Mouse (Mus musculus): ENCODE results near the gene Med4. TPM values are rescaled to one million over a fixed set of nuclear protein-coding genes. Genes with fewer than 3 reads are reported as not detected.
A peak's percentile ranks its signal among the peaks of the same experiment; 100 is the strongest.

Gene Med4
- polyA plus RNA-seq, 1 experiment from 2014 or later: 86.3 TPM

GRCm38 (mm10) chr14:73474636-73475093, 35.2 kb upstream of the Med4 start:
- H3K36me3 ChIP-seq (ENCODE audit: control insufficient read depth, insufficient read depth, low read length): no peaks in the 10 kb centered on the region
- H3K9ac ChIP-seq (replicated peaks; ENCODE audit: low read depth, low read length): no peak overlapping the region
- H3K4me3 ChIP-seq (ENCODE audit: low read depth, low read length): no peak overlapping the region
- 0 out of 2 replicates have a peak, but pooled peaks have one; percentile 24 for ATAC-seq (ENCODE audit: insufficient number of reproducible peaks, insufficient read depth, low FRiP score, low read depth)
- no peak overlapping the region for H3K4me2 ChIP-seq (replicated peaks; ENCODE audit: low read depth, low read length)
- H3K9me3 ChIP-seq (ENCODE audit: control insufficient read depth, low read depth, low read length): no peaks in the 10 kb centered on the region
- H3K4me1 ChIP-seq (ENCODE audit: control insufficient read depth, insufficient read depth, low read length): peaks cover 2% of the 10 kb centered on the region; the same call in 1 of the 2 replicates
- no peak overlapping the region for H3K27ac ChIP-seq (ENCODE audit: low read length)
- no peaks in the 10 kb centered on the region for H3K27me3 ChIP-seq (ENCODE audit: control insufficient read depth, insufficient read depth, low read length)
- 17% methylated on average over 7 of the region's 7 CpGs for WGBS

- no peak overlapping the region for H3K9ac ChIP-seq (replicated peaks; ENCODE audit: low read depth, low read length)
- H3K4me1 ChIP-seq (ENCODE audit: control insufficient read depth, insufficient read depth, low read length): peaks cover 2% of the 10 kb centered on the region; the same call in 1 of the 2 replicates
- no peak overlapping the region for H3K4me2 ChIP-seq (replicated peaks; ENCODE audit: low read depth, low read length)
- no peak for ATAC-seq (ENCODE audit: insufficient number of reproducible peaks, insufficient read depth, low FRiP score, low read depth)
- no peak overlapping the region for H3K4me3 ChIP-seq (ENCODE audit: low read depth, low read length)
- no peak overlapping the region for H3K27ac ChIP-seq (ENCODE audit: low read length)
- WGBS: 77% methylated on average over 7 of the region's 7 CpGs
- H3K9me3 ChIP-seq (ENCODE audit: control insufficient read depth, low read depth, low read length): no peaks in the 10 kb centered on the region
- no peaks in the 10 kb centered on the region for H3K36me3 ChIP-seq (ENCODE audit: control insufficient read depth, insufficient read depth, low read length)
- no peaks in the 10 kb centered on the region for H3K27me3 ChIP-seq (ENCODE audit: control insufficient read depth, insufficient read depth, low read length)
Observed at GRCm38 (mm10) chr14:73475506-73475905, 34.3 kb upstream of the Med4 start.

- ATAC-seq (ENCODE audit: insufficient number of reproducible peaks, insufficient read depth, low FRiP score, low read depth): no peak
- WGBS: 73% methylated on average over 8 of the region's 8 CpGs
- H3K27me3 ChIP-seq (ENCODE audit: control insufficient read depth, insufficient read depth, low read length): no peaks in the 10 kb centered on the region
- no peaks in the 10 kb centered on the region for H3K9me3 ChIP-seq (ENCODE audit: control insufficient read depth, low read depth, low read length)
- H3K27ac ChIP-seq (ENCODE audit: low read length): no peak overlapping the region
- H3K36me3 ChIP-seq (ENCODE audit: control insufficient read depth, insufficient read depth, low read length): no peaks in the 10 kb centered on the region
- H3K4me2 ChIP-seq (replicated peaks; ENCODE audit: low read depth, low read length): no peak overlapping the region
- H3K9ac ChIP-seq (replicated peaks; ENCODE audit: low read depth, low read length): no peak overlapping the region
- H3K4me3 ChIP-seq (ENCODE audit: low read depth, low read length): no peak overlapping the region
- H3K4me1 ChIP-seq (ENCODE audit: control insufficient read depth, insufficient read depth, low read length): peaks cover 2% of the 10 kb centered on the region; the same call in 1 of the 2 replicates
Observed at GRCm38 (mm10) chr14:73476361-73476934, 33.4 kb upstream of the Med4 start.

- no peak for ATAC-seq (ENCODE audit: insufficient number of reproducible peaks, insufficient read depth, low FRiP score, low read depth)
- 91% methylated on average over 10 of the region's 10 CpGs for WGBS
Observed at GRCm38 (mm10) chr14:73477077-73477476, 32.7 kb upstream of the Med4 start.

GRCm38 (mm10) chr14:73478321-73478720, 31.5 kb upstream of the Med4 start:
- H3K4me3 ChIP-seq (ENCODE audit: low read depth, low read length): no peak overlapping the region
- no peaks in the 10 kb centered on the region for H3K36me3 ChIP-seq (ENCODE audit: control insufficient read depth, insufficient read depth, low read length)
- no peak overlapping the region for H3K9ac ChIP-seq (replicated peaks; ENCODE audit: low read depth, low read length)
- WGBS: 70% methylated on average over 3 of the region's 3 CpGs
- H3K9me3 ChIP-seq (ENCODE audit: control insufficient read depth, low read depth, low read length): no peaks in the 10 kb centered on the region
- H3K27ac ChIP-seq (ENCODE audit: low read length): no peak overlapping the region
- H3K27me3 ChIP-seq (ENCODE audit: control insufficient read depth, insufficient read depth, low read length): no peaks in the 10 kb centered on the region
- H3K4me2 ChIP-seq (replicated peaks; ENCODE audit: low read depth, low read length): no peak overlapping the region
- H3K4me1 ChIP-seq (ENCODE audit: control insufficient read depth, insufficient read depth, low read length): peaks cover 2% of the 10 kb centered on the region; the same call in 1 of the 2 replicates
- no peak for ATAC-seq (ENCODE audit: insufficient number of reproducible peaks, insufficient read depth, low FRiP score, low read depth)

More at GRCm38 (mm10) chr14:73477077-73477476, 32.7 kb upstream of the Med4 start:
- no peak overlapping the region for H3K4me3 ChIP-seq (ENCODE audit: low read depth, low read length)
- H3K4me2 ChIP-seq (replicated peaks; ENCODE audit: low read depth, low read length): no peak overlapping the region
- no peak overlapping the region for H3K9ac ChIP-seq (replicated peaks; ENCODE audit: low read depth, low read length)
- peaks cover 2% of the 10 kb centered on the region; the same call in 1 of the 2 replicates for H3K4me1 ChIP-seq (ENCODE audit: control insufficient read depth, insufficient read depth, low read length)
- H3K27me3 ChIP-seq (ENCODE audit: control insufficient read depth, insufficient read depth, low read length): no peaks in the 10 kb centered on the region
- no peaks in the 10 kb centered on the region for H3K9me3 ChIP-seq (ENCODE audit: control insufficient read depth, low read depth, low read length)
- no peak overlapping the region for H3K27ac ChIP-seq (ENCODE audit: low read length)
- H3K36me3 ChIP-seq (ENCODE audit: control insufficient read depth, insufficient read depth, low read length): no peaks in the 10 kb centered on the region

- ATAC-seq (ENCODE audit: insufficient number of reproducible peaks, insufficient read depth, low FRiP score, low read depth): no peak
- no peaks in the 10 kb centered on the region for H3K36me3 ChIP-seq (ENCODE audit: control insufficient read depth, insufficient read depth, low read length)
- no peaks in the 10 kb centered on the region for H3K9me3 ChIP-seq (ENCODE audit: control insufficient read depth, low read depth, low read length)
- H3K27ac ChIP-seq (ENCODE audit: low read length): no peak overlapping the region
- no peak overlapping the region for H3K4me2 ChIP-seq (replicated peaks; ENCODE audit: low read depth, low read length)
- H3K27me3 ChIP-seq (ENCODE audit: control insufficient read depth, insufficient read depth, low read length): no peaks in the 10 kb centered on the region
- no peak overlapping the region for H3K9ac ChIP-seq (replicated peaks; ENCODE audit: low read depth, low read length)
- no peak overlapping the region for H3K4me3 ChIP-seq (ENCODE audit: low read depth, low read length)
- no peaks in the 10 kb centered on the region for H3K4me1 ChIP-seq (ENCODE audit: control insufficient read depth, insufficient read depth, low read length)
- 71% methylated on average over 1 of the region's 1 CpGs for WGBS
Observed at GRCm38 (mm10) chr14:73479771-73480170, 30.1 kb upstream of the Med4 start.

GRCm38 (mm10) chr14:73483516-73484229, 26.2 kb upstream of the Med4 start:
- ATAC-seq (ENCODE audit: insufficient number of reproducible peaks, insufficient read depth, low FRiP score, low read depth): no peak

GRCm38 (mm10) chr14:73484366-73485110, 25.3 kb upstream of the Med4 start:
- no peaks in the 10 kb centered on the region for H3K36me3 ChIP-seq (ENCODE audit: control insufficient read depth, insufficient read depth, low read length)
- no peak overlapping the region for H3K27ac ChIP-seq (ENCODE audit: low read length)
- ATAC-seq (ENCODE audit: insufficient number of reproducible peaks, insufficient read depth, low FRiP score, low read depth): no peak
- WGBS: 74% methylated on average over 3 of the region's 3 CpGs
- H3K4me1 ChIP-seq (ENCODE audit: control insufficient read depth, insufficient read depth, low read length): no peaks in the 10 kb centered on the region
- H3K27me3 ChIP-seq (ENCODE audit: control insufficient read depth, insufficient read depth, low read length): no peaks in the 10 kb centered on the region
- no peak overlapping the region for H3K4me3 ChIP-seq (ENCODE audit: low read depth, low read length)
- H3K9me3 ChIP-seq (ENCODE audit: control insufficient read depth, low read depth, low read length): no peaks in the 10 kb centered on the region
- no peak overlapping the region for H3K9ac ChIP-seq (replicated peaks; ENCODE audit: low read depth, low read length)
- no peak overlapping the region for H3K4me2 ChIP-seq (replicated peaks; ENCODE audit: low read depth, low read length)

More at GRCm38 (mm10) chr14:73483516-73484229, 26.2 kb upstream of the Med4 start:
- Histone ChIP-seq H3K9me3 (ENCODE audit: control insufficient read depth, low read depth, low read length) (no peaks in the 10 kb centered on the region), H3K36me3 (ENCODE audit: control insufficient read depth, insufficient read depth, low read length) (no peaks in the 10 kb centered on the region), H3K27me3 (ENCODE audit: control insufficient read depth, insufficient read depth, low read length) (no peaks in the 10 kb centered on the region), H3K4me1 (ENCODE audit: control insufficient read depth, insufficient read depth, low read length) (no peaks in the 10 kb centered on the region), H3K4me2 (replicated peaks; ENCODE audit: low read depth, low read length) (no peak overlapping the region), H3K27ac (ENCODE audit: low read length) (no peak overlapping the region), H3K4me3 (ENCODE audit: low read depth, low read length) (no peak overlapping the region), H3K9ac (replicated peaks; ENCODE audit: low read depth, low read length) (no peak overlapping the region)
- 67% methylated on average over 5 of the region's 5 CpGs for whole genome bisulfite sequencing
